Mouse (Mus musculus) heart, embryonic 13.5 days (tissue): ENCODE measurements around the gene Col9a3. TPM values are rescaled to one million over a fixed set of nuclear protein-coding genes. Genes with fewer than 3 reads are reported as not detected.
A peak's percentile ranks its signal among the peaks of the same experiment; 100 is the strongest.

ENCODE experiments used
- ATAC-seq: fragments of 200-750 bp; cut with Nextera tagmentation; 2 replicates; pipeline ENCODE4 v1.8.0; 2017; ENCODE audit warnings: moderate TSS enrichment; ENCODE audit not compliant: insufficient number of reproducible peaks, low FRiP score, low TSS enrichment; ENCODE audit errors: extremely low read depth
- H3K27ac ChIP-seq: fragments of 300-500 bp; sonication (generic); replicated peaks from 2 replicates; pipeline ENCODE4 v1.5.1; 2015; ENCODE audit warnings: moderate library complexity, mild to moderate bottlenecking, inconsistent platforms
- H3K27me3 ChIP-seq: fragments of 300-500 bp; sonication (generic); replicated peaks from 2 replicates; pipeline ENCODE4 v1.6.1; 2015; ENCODE audit warnings: mild to moderate bottlenecking, inconsistent platforms
- H3K36me3 ChIP-seq: fragments of 300-500 bp; sonication (generic); 2 replicates; pipeline ENCODE4 v1.6.1; 2015; ENCODE audit warnings: mild to moderate bottlenecking, inconsistent platforms
- H3K4me1 ChIP-seq: fragments of 300-500 bp; sonication (generic); 2 replicates; pipeline ENCODE4 v1.6.1; 2015; ENCODE audit warnings: inconsistent platforms
- H3K4me2 ChIP-seq: fragments of 300-500 bp; sonication (generic); 2 replicates; pipeline ENCODE4 v1.6.1; 2015; ENCODE audit warnings: inconsistent platforms, mild to moderate bottlenecking, moderate library complexity
- H3K4me3 ChIP-seq: fragments of 300-500 bp; sonication (generic); 2 replicates; pipeline ENCODE4 v1.5.1; 2015; ENCODE audit warnings: moderate library complexity, mild to moderate bottlenecking, inconsistent platforms
- H3K9ac ChIP-seq: fragments of 300-500 bp; sonication (generic); 2 replicates; pipeline ENCODE4 v1.6.1; 2015; ENCODE audit warnings: inconsistent platforms, mild to moderate bottlenecking, moderate library complexity
- H3K9me3 ChIP-seq: fragments of 300-500 bp; sonication (generic); 2 replicates; pipeline ENCODE4 v1.6.1; 2016; ENCODE audit warnings: inconsistent platforms
- WGBS: fragments of 180-500 bp; shearing (Covaris S2); methylation state at CpG from one replicate; pipeline ENCODE4 v1.1.7; 2015; ENCODE audit warnings: mixed read lengths; 5-methylcytosine and 5-hydroxymethylcytosine counted together
- polyA plus RNA-seq: library from polyadenylated mRNA; unstranded; fragments of >200 nt; fragmentation: Nextera tagmentation; extraction: Ambion mirVana; gene quantifications from 2 replicates; pipeline ENCODE4 v1.2.1, GENCODE M21; 2015

Col9a3 gene
- polyA plus RNA-seq, 1 experiment from 2014 or later = 16.0 TPM

DNA sequence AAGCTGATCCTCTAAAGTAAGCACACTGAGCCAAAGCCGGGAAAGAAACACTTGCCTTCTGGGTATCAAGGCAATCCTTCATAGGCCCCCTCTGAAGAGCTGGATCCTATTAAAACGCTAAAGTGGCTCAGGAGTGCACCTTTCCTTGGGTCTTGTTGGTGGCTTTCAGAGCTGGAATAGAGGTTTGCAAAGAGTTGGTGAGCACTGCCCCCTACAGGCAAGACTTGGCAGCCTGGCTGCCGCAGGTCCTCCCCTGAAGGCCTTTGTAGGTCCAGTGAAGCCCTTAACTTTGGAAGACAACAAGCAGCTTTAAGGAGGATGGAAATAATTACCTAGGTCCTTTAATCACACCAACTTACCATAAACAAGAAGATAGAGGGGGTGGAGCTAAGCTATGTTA is 18.9 kb upstream of the Col9a3 start:
- no peak for ATAC-seq
- Histone ChIP-seq H3K4me1 (peaks cover 11% of the 10 kb centered on the region), H3K4me3 (no peak overlapping the region), H3K4me2 (no peak overlapping the region), H3K36me3 (no peaks in the 10 kb centered on the region), H3K9ac (no peak overlapping the region), H3K27ac (no peak overlapping the region), H3K27me3 (peaks cover 17% of the 10 kb centered on the region), H3K9me3 (no peaks in the 10 kb centered on the region)
- WGBS = 4% methylated on average over 3 of the region's 3 CpGs

DNA sequence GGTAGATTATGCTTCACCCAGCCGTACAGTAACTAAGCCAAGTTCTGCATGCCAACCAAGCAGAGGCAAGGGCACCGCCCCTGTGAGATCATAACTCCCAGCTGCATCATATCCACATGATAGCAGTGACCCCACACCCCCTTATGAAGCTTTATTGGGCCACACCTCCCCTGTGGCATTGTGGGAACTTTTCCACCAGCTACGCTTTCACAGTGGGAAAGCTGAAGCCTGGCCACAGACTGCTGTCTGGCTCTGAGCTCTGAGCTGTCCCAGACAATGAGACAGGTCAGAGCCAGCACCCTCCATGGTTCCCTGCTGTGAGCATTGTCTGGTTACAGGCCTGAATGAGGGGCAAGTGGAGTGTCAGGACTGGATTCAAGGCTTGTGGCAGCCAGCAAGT is 16.6 kb upstream of the Col9a3 start, which contains the start of gene Mrgbp:
Gene Mrgbp (plus strand): TSS at position 303 of the 400 bp plus-strand sequence.
- Histone ChIP-seq H3K36me3 (peaks cover 16% of the 10 kb centered on the region), H3K4me2 (peak within 1 kb of the TSS; percentile 92), H3K4me3 (no peak within 1 kb of the TSS), H3K4me1 (peaks cover 16% of the 10 kb centered on the region), H3K27me3 (peaks cover 17% of the 10 kb centered on the region), H3K27ac (no peak within 1 kb of the TSS), H3K9me3 (no peaks in the 10 kb centered on the region), H3K9ac (peak within 1 kb of the TSS; percentile 47; the same call in 1 of the 2 replicates)
- no peak for ATAC-seq
- WGBS = 68% methylated on average over 3 of the region's 3 CpGs

DNA sequence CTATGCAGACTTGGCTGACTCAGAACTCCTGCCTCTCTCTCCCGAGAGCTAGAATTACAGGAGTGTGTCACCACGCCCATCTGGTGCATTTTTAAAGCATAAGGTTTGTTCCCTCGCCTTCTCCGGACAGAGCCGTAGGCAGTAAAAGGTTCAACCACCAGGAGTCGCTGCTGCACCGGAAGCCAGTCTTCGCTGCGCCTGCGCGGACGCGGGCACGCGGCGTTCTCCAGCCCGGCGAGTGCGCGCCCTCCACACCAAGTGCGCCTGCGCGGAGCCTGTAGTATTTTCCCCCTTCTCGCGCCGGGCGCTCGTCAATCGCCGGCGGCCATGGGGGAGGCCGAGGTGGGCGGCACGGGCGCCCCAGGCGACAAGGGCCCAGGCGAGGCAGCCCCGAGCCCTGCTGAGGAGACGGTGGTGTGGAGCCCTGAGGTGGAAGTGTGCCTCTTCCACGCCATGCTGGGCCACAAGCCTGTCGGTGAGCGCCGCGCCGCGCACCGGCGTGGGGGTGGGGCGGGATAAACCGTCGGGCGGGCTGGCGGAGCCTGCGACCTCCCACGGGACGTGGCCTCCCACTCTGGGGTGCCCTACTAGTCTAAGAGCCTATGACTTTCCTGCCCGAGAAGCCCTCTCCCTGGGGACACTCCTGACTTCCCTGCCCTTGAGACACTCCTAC is 15.0 kb upstream of the Col9a3 start:
- peak; percentile 78 for ATAC-seq
- Histone ChIP-seq H3K27me3 (peaks cover 17% of the 10 kb centered on the region), H3K36me3 (peaks cover 26% of the 10 kb centered on the region), H3K27ac (peak overlapping the region; percentile 73), H3K4me1 (peaks cover 16% of the 10 kb centered on the region), H3K4me2 (peak overlapping the region; percentile 92), H3K9ac (peak overlapping the region; percentile 98), H3K4me3 (peak overlapping the region; percentile 93), H3K9me3 (no peaks in the 10 kb centered on the region)
- under 1% methylated on average over 56 of the region's 57 CpGs for WGBS

DNA sequence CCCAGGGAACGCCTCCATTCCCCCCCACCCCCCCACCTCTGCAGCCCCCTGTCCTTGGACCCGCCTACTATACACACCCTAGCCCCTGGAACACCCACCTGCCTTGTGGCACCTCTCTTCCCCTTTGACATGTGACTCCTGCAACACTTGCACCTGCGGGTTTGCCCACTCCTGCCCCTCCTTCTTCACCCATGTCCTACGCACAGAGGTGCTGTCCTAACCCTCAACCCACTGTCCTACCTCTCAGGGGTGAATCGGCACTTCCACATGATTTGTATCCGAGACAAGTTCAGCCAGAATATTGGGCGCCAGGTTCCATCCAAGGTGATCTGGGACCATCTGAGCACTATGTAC is 14.5 kb upstream of the Col9a3 start:
- Histone ChIP-seq H3K36me3 (peaks cover 26% of the 10 kb centered on the region), H3K9ac (peak overlapping the region; percentile 98), H3K4me2 (peak overlapping the region; percentile 92), H3K9me3 (no peaks in the 10 kb centered on the region), H3K27ac (peak overlapping the region; percentile 73), H3K4me3 (peak overlapping the region; percentile 93), H3K27me3 (peaks cover 17% of the 10 kb centered on the region), H3K4me1 (peaks cover 16% of the 10 kb centered on the region)
- ATAC-seq = no peak
- WGBS = 28% methylated on average over 7 of the region's 7 CpGs

DNA sequence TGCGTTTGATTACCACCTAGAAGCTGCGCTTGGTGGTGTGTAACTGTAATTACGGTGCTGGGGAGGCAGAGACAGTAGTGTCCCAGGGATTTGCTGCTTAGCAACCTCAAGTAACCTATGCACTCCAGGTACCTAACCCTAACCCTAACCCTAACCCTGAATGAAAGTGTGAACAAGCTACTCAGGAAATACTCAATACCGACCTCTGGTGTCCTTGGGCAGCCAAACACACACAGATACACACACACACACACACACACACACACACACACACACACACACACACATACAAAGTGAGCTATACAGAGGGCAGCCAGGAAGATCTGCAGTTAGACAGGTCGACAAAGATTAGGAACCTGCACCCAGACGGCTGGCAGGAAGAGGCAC is 8.9 kb upstream of the Col9a3 start:
- Histone ChIP-seq H3K9ac (peak overlapping the region; percentile 96), H3K4me2 (peak overlapping the region; percentile 81), H3K27me3 (no peaks in the 10 kb centered on the region), H3K36me3 (peaks cover 56% of the 10 kb centered on the region), H3K9me3 (no peaks in the 10 kb centered on the region), H3K4me1 (peaks cover 17% of the 10 kb centered on the region), H3K4me3 (peak overlapping the region; percentile 98), H3K27ac (peak overlapping the region; percentile 93)
- 44% methylated on average over 6 of the region's 6 CpGs for WGBS
- ATAC-seq = 0 out of 2 replicates have a peak, but pooled peaks have one; percentile 4

DNA sequence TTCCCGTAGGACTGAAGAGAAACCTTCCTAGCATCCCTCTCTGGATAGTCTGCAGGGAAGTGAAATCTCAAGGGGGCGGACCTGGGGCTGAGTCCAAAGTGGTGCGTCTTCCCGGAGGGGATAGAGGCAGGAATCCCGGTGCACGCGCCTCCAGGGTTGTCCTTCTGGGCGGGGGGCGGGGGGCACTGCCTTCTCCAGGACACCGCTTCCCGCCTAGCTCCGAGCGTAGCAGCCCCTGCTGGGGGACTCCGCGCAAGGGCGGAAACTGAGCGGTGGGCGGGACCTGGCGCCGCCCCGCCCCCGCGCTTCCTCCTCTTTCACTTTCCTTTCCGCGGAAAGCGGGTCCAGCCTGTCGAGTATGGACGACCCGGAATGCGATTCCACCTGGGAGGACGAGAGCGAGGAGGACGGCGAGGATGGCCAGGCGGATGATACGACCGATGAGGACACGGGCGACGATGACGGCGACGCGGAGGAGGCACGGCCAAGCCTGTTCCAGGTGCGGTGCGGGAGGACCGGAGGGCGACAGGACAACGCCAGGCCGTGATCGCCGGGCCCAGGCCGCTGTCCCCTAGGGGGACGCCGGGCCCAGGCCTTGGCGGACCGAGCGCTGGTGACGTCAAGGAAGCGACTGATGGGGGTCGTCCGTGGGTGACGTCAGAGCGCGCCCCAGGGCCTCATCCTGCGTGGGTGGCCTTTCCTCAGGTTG is 8.3 kb upstream of the Col9a3 start, which contains the start of gene Ogfr:
Gene Ogfr (plus strand): TSS at position 123 of the 709 bp plus-strand sequence.
- ATAC-seq = peak; percentile 82
- H3K4me3 ChIP-seq = peak within 1 kb of the TSS; percentile 98
- H3K9ac ChIP-seq = peak within 1 kb of the TSS; percentile 96
- WGBS = under 1% methylated on average over 67 of the region's 67 CpGs
- peaks cover 13% of the 10 kb centered on the region for H3K4me1 ChIP-seq
- peak within 1 kb of the TSS; percentile 93 for H3K27ac ChIP-seq
- H3K4me2 ChIP-seq = peak within 1 kb of the TSS; percentile 81
- H3K36me3 ChIP-seq = peaks cover 61% of the 10 kb centered on the region
- H3K27me3 ChIP-seq = no peaks in the 10 kb centered on the region
- H3K9me3 ChIP-seq = no peaks in the 10 kb centered on the region

DNA sequence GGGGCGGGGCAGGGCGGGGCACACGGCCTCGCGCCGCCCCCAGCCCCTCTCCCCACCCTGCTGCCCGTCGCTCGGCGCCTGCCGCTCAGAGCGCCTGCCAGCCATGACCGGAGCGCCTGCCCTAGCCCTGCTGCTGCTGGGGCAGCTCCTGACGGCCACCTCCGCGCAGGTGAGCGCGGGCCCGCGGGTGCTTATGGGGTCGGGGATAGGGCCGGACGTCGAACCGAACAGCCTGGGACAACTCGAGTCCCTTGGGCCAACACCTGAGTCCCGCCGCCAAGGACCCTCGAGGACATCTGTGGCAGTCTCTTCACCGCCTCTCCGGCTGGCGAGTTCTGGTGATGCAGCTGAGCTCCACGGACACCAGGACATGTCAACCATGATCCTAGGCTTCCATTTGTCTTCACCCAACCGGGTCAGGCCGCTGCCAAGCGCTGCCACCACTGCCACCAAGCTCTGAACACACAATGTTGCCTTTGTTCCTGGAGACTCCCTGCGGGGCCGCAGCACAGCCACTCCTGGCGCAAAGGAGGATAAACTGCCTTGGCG is 641 bp downstream of the Col9a3 start:
- Histone ChIP-seq H3K4me2 (peak overlapping the region; percentile 72), H3K4me3 (peak overlapping the region; percentile 50), H3K27me3 (peaks cover 56% of the 10 kb centered on the region), H3K4me1 (peaks cover 26% of the 10 kb centered on the region), H3K9ac (peak overlapping the region; percentile 74), H3K36me3 (peaks cover 30% of the 10 kb centered on the region), H3K27ac (peak overlapping the region; percentile 13; the same call in 1 of the 2 replicates), H3K9me3 (no peaks in the 10 kb centered on the region)
- no peak for ATAC-seq
- 2% methylated on average over 41 of the region's 41 CpGs for WGBS

DNA sequence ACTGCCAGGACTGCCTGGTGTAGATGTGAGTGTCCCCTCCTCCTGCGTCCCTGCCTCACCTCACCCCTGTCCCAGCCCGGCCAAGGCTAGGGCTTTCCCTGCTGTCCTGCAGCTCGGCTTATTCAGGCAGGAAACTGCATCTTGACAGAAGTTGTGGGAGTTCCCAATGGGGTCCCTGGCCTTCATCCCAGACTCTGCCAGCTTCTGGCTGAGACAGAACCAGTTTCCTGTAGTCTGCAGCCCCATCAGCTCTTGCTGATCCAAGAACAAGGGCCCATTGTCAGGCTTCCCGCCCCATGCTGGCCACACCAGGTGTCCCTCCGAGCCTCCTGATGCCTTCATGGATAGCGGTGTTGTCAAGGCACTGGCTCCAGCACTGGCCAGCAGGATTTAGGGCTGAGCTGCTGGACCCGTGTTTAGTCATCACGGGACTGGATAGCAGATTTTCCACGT is 3.0 kb downstream of the Col9a3 start:
- Histone ChIP-seq H3K4me2 (no peak overlapping the region; the same call in 1 of the 2 replicates), H3K9ac (no peak overlapping the region), H3K27me3 (peaks cover 56% of the 10 kb centered on the region), H3K4me3 (no peak overlapping the region), H3K4me1 (peaks cover 38% of the 10 kb centered on the region), H3K36me3 (peaks cover 6% of the 10 kb centered on the region), H3K9me3 (no peaks in the 10 kb centered on the region), H3K27ac (peak overlapping the region; percentile 58)
- WGBS = 16% methylated on average over 9 of the region's 9 CpGs
- ATAC-seq = no peak

DNA sequence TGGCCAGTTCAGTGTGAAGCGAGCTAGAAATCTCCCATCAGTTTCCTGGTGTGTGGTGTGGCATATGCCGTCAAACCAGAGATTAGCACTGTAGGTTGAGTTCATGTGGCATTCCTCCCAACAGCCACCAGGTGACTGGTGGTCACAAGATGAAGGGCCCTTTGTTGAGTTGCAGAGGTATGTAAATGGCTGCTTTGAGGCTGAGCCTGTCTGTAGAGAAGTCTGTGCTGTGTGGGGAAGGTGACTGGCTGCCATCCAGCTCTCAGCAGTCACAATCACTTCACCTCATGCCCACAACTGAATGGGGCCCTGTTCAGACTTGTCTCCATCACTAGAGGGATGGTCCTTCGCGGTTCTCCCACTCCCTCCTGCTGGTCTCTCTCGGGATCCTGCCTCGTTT is 7.2 kb downstream of the Col9a3 start:
- Histone ChIP-seq H3K36me3 (no peaks in the 10 kb centered on the region), H3K9ac (no peak overlapping the region), H3K27me3 (peaks cover 18% of the 10 kb centered on the region), H3K9me3 (no peaks in the 10 kb centered on the region), H3K4me1 (peaks cover 22% of the 10 kb centered on the region), H3K4me3 (no peak overlapping the region), H3K27ac (peak overlapping the region; percentile 17; the same call in 1 of the 2 replicates), H3K4me2 (no peak overlapping the region)
- no peak for ATAC-seq
- WGBS = 45% methylated on average over 6 of the region's 6 CpGs

DNA sequence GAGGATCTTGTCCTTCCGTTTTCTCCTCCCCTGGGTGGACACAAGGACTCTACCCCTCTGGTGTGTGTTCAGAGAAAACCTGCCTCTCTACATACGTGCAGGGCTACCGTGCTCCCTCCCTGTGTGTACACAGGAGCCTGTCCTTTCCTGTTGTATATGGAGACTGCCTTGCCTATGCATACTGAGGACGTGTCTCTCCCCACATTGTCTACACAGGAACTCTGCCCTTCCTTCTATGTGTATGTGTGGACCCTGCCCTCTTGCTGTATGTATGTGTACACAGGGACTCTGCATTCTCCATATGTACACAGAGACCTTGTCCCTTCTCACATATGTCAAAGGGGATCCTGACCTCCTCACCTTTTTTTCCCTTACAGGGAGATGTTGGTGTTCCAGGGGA is 12.7 kb downstream of the Col9a3 start:
- 61% methylated on average over 4 of the region's 4 CpGs for WGBS
- Histone ChIP-seq H3K27me3 (0 out of 2 replicates have a peak, but pooled peaks cover 3% of the 10 kb centered on the region), H3K9ac (no peak overlapping the region), H3K4me2 (no peak overlapping the region), H3K9me3 (no peaks in the 10 kb centered on the region), H3K4me3 (no peak overlapping the region), H3K27ac (no peak overlapping the region), H3K36me3 (no peaks in the 10 kb centered on the region), H3K4me1 (no peaks in the 10 kb centered on the region)
- ATAC-seq = no peak

DNA sequence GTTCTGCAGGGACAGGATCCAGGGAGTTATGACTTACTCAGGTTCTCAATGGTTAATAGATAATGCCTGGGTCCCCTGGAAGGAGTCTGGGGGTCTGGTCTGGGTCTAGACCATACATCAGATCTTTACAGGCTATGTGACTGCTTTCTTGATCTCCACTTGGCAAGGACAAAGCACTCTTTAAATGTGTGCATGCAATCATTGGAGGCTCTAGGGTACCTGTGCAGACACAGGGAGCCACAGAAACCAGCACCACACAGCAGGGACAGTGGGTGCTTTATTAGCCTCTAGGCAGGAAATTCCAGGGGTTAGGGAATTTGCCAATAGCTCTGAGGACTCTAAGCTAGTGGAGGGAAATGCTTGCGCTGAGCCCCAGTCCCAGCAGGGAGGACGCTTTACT is 14.3 kb downstream of the Col9a3 start:
- no peak overlapping the region for H3K4me3 ChIP-seq
- H3K36me3 ChIP-seq = no peaks in the 10 kb centered on the region
- WGBS = 75% methylated on average over 2 of the region's 2 CpGs
- no peak overlapping the region for H3K9ac ChIP-seq
- H3K4me2 ChIP-seq = no peak overlapping the region
- 0 out of 2 replicates have a peak, but pooled peaks cover 3% of the 10 kb centered on the region for H3K27me3 ChIP-seq
- no peaks in the 10 kb centered on the region for H3K9me3 ChIP-seq
- ATAC-seq = no peak
- no peaks in the 10 kb centered on the region for H3K4me1 ChIP-seq
- no peak overlapping the region for H3K27ac ChIP-seq
